Comparison of ENCODE assay signal across 24 mouse cellular contexts in genomic region chr17:80603079-80603625, GRCm38 (mm10). TPM values are rescaled to one million over a fixed set of nuclear protein-coding genes. Genes with fewer than 3 reads are reported as not detected.
DNase-seq lines count a peak whose midpoint lies in the region; ATAC-seq and TF ChIP-seq lines count a peak whose summit lies in the region.
"Had no signal": no experiment of that assay in that cellular context is flagged by ENCODE, and none has a peak within 500 bp of the region (broad histone marks: within the 10 kb centered on the region; RNA-seq: fewer than 3 reads in every experiment).

No protein-coding gene starts in this region.

- H3K9me3 ChIP-seq in forebrain, embryonic 16.5 days (ENCODE audit: control insufficient read depth, low read length): no peaks in the 10 kb centered on the region
- peaks cover 5% of the 10 kb centered on the region; the same call in 1 of the 2 replicates for H3K9me3 ChIP-seq in forebrain, embryonic 10.5 days
- H3K9me3 ChIP-seq in kidney, embryonic 15.5 days (replicated peaks): no peaks in the 10 kb centered on the region
- H3K9me3 ChIP-seq: limb, embryonic 15.5 days; liver, embryonic 15.5 days had no signal

- DNase-seq in forebrain, embryonic 10.5 days (ENCODE audit: extremely low spot score, low spot score): no peak
- DNase-seq in layer of hippocampus, adult 2 months (ENCODE audit: low spot score in 2 of 2): no peak
- DNase-seq in layer of hippocampus, adult 11-12 months (ENCODE audit: low spot score): no peak
- DNase-seq in cerebellum, adult 11 months: peak; percentile 27
- DNase-seq in cerebellum, adult 9-11 months: peak; percentile 57
- DNase-seq in adrenal gland, postnatal 10 days: no peak
- DNase-seq: adrenal gland, postnatal 14 days; heart, adult 18-20 months; heart, postnatal 10 days; kidney, adult 11 months; left cerebral cortex, postnatal 4 days; right cerebral cortex, postnatal 25 days; spleen, adult 18-20 months had no signal

- no peak for TF ChIP-seq CTCF in layer of hippocampus, adult 2 months (conservative IDR thresholded peaks at IDR 0.05)

- ATAC-seq in forebrain, embryonic 16.5 days: peak; percentile 15; the same call in 1 of the 2 replicates
- no peak for ATAC-seq in kidney, embryonic 15.5 days (replicated peaks; ENCODE audit: low FRiP score)
- ATAC-seq: activated CD4-positive, CD25-positive, alpha-beta regulatory T cell, adult 4 months; forebrain, embryonic 14.5 days; hindbrain, postnatal 0 days had no signal

- H3K9ac ChIP-seq in forebrain, embryonic 16.5 days (replicated peaks; ENCODE audit: low read depth, low read length): no peak overlapping the region
- H3K9ac ChIP-seq in kidney, embryonic 15.5 days: no peak overlapping the region
- H3K9ac ChIP-seq: heart, embryonic 12.5 days; limb, embryonic 15.5 days; liver, embryonic 15.5 days; midbrain, embryonic 12.5 days had no signal

- H3K36me3 ChIP-seq in forebrain, embryonic 16.5 days (ENCODE audit: control insufficient read depth, insufficient read depth): peaks cover 40% of the 10 kb centered on the region
- H3K36me3 ChIP-seq in forebrain, embryonic 10.5 days (replicated peaks): peaks cover 86% of the 10 kb centered on the region
- peaks cover 86% of the 10 kb centered on the region for H3K36me3 ChIP-seq in kidney, embryonic 15.5 days

- WGBS in forebrain, embryonic 16.5 days: 88% methylated on average over 19 of the region's 19 CpGs
- WGBS in forebrain, embryonic 10.5 days: 94% methylated on average over 19 of the region's 19 CpGs
- WGBS in kidney, embryonic 15.5 days: 92% methylated on average over 19 of the region's 19 CpGs

- H3K4me2 ChIP-seq in forebrain, embryonic 16.5 days (ENCODE audit: low read length): no peak overlapping the region
- no peak overlapping the region for H3K4me2 ChIP-seq in kidney, embryonic 15.5 days
- H3K4me2 ChIP-seq: heart, embryonic 12.5 days; limb, embryonic 15.5 days; liver, embryonic 15.5 days; midbrain, embryonic 12.5 days had no signal

- H3K27ac ChIP-seq in forebrain, embryonic 16.5 days (ENCODE audit: low read length): no peak overlapping the region
- no peak overlapping the region for H3K27ac ChIP-seq in forebrain, embryonic 10.5 days
- H3K27ac ChIP-seq in layer of hippocampus, adult 2 months: peak overlapping the region; percentile 32; the same call in 1 of the 2 replicates
- H3K27ac ChIP-seq in kidney, embryonic 15.5 days: no peak overlapping the region
- H3K27ac ChIP-seq: hindbrain, postnatal 0 days; kidney, postnatal 0 days; limb, embryonic 15.5 days; liver, embryonic 15.5 days; macrophage; midbrain, embryonic 12.5 days had no signal

- H3K27me3 ChIP-seq in forebrain, embryonic 16.5 days (replicated peaks; ENCODE audit: control insufficient read depth, insufficient read depth, low read length): no peaks in the 10 kb centered on the region
- H3K27me3 ChIP-seq in forebrain, embryonic 10.5 days (ENCODE audit: poor library complexity, severe bottlenecking): no peaks in the 10 kb centered on the region
- H3K27me3 ChIP-seq in kidney, embryonic 15.5 days: no peaks in the 10 kb centered on the region
- H3K27me3 ChIP-seq: heart, embryonic 12.5 days; limb, embryonic 15.5 days; liver, embryonic 15.5 days; midbrain, embryonic 12.5 days had no signal

- no peak overlapping the region for H3K4me3 ChIP-seq in forebrain, embryonic 16.5 days (replicated peaks; ENCODE audit: low read length)
- no peak overlapping the region for H3K4me3 ChIP-seq in forebrain, embryonic 10.5 days
- no peak overlapping the region for H3K4me3 ChIP-seq in layer of hippocampus, adult 2 months
- H3K4me3 ChIP-seq in kidney, embryonic 15.5 days (replicated peaks): no peak overlapping the region
- H3K4me3 ChIP-seq: heart, embryonic 12.5 days; limb, embryonic 15.5 days; liver, embryonic 15.5 days; midbrain, embryonic 12.5 days had no signal

- H3K4me1 ChIP-seq in forebrain, embryonic 16.5 days (replicated peaks; ENCODE audit: control insufficient read depth, insufficient read depth, low read length): no peaks in the 10 kb centered on the region
- no peaks in the 10 kb centered on the region for H3K4me1 ChIP-seq in forebrain, embryonic 10.5 days
- no peaks in the 10 kb centered on the region for H3K4me1 ChIP-seq in kidney, embryonic 15.5 days
- H3K4me1 ChIP-seq: heart, embryonic 12.5 days; limb, embryonic 15.5 days; liver, embryonic 15.5 days; midbrain, embryonic 12.5 days had no signal

RNA-seq across cellular contexts. Expression of gene Cdkl4, which starts 25.5 kb away (rescaled TPM):
- polyA plus RNA-seq in forebrain, embryonic 16.5 days (2015; fragmentation: Nextera tagmentation; extraction: Ambion mirVana): 3.1 and 3.9 TPM in 2 replicates
- polyA plus RNA-seq in forebrain, embryonic 10.5 days (2016; fragmentation: Nextera tagmentation; extraction: Ambion mirVana): 0.71 and 1.2 TPM in 2 replicates
- total RNA-seq in layer of hippocampus, adult 2 months (2021): 10 to 100 TPM; 14.0 to 16.3 TPM
- total RNA-seq in adrenal gland, postnatal 10 days (2021): under 1 TPM; 0.09 to 0.15 TPM
- polyA plus RNA-seq in kidney, embryonic 15.5 days (2015; fragmentation: Nextera tagmentation; extraction: Ambion mirVana): 0.81 and 0.82 TPM in 2 replicates
- total RNA-seq: heart, postnatal 10 days had no signal

Comparison
In these comparisons a context has a peak if more than half of its experiments do, and no peak if none do; other contexts are left out.
1. DNase-seq: peak in cerebellum, adult 11 months (single experiment) and cerebellum, adult 9-11 months (single experiment); none in forebrain, embryonic 10.5 days (single experiment), layer of hippocampus, adult 2 months (0 of 2), layer of hippocampus, adult 11-12 months (single experiment) and adrenal gland, postnatal 10 days (single experiment).